Mouse (Mus musculus) A20 (cell line): Measurements from ENCODE around the gene Ddx6.
"Not testable (repeated sequence)": the region's sequence is repeated elsewhere in the genome, so short reads cannot be mapped to it uniquely, and the experiment has no call there.

ENCODE experiments used
- DNase-seq: peaks from one replicate; pipeline ENCODE4 v3.0.0-alpha.2; 2011; ENCODE audit warnings: low read depth, low spot score

Ddx6 gene

GRCm38 (mm10) chr9:44593886-44594285, 10.8 kb upstream of the Ddx6 start:
- DNase-seq: no peak

DNA sequence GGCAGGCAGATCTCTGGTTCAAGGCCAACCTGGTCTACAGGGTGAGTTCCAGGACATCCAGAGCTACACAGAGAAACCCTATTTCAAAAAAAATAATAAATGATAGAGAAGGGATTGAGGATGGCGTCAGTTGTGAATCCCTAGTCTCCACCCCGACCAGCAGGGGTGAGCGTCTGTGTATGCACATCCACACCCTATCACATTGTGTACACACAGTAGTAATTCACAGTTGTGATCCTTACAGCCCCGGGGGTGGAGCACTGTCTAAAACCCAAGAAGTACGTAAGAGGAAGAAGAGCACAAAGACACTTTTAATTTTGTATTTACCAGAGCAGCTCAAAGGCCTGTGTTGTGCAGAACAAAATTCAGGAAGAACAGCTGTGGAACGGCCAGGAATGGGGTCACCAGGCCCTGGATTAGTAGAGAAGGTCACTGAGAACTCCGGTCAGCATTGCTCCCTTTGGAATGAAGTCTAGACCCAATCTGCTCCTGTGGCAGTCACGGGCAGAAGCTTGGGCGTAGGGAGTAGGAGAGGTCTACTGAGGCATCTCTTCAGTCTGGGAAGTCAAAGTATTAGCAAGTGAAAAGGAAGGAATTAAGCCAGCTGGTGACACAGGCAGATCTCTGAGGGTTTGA, 9.7 kb upstream of the Ddx6 start:
- no peak for DNase-seq

- DNase-seq: no peak
These were observed 9.2 kb upstream of the Ddx6 start for GRCm38 (mm10) chr9:44595537-44595930.

DNA sequence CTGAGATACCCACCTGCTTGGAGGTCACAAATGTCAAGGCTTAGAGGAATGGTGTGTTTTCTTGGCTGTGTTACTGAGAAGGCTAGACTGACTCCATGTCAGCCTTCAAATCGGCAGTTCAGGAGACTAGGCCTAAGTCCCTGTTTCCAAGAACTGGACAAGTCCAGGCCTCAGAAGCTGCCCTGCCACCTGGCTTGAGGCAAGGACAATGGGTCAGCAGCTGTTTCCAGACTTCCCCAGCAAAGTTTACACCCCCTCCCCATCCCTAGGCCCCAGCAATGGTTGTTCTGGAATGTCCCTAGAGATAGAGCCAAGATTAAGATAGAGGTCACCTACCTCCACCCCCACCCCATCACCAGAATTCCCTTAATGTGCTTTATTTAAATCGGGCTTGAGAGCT, 7.0 kb upstream of the Ddx6 start:
- DNase-seq: no peak

DNA sequence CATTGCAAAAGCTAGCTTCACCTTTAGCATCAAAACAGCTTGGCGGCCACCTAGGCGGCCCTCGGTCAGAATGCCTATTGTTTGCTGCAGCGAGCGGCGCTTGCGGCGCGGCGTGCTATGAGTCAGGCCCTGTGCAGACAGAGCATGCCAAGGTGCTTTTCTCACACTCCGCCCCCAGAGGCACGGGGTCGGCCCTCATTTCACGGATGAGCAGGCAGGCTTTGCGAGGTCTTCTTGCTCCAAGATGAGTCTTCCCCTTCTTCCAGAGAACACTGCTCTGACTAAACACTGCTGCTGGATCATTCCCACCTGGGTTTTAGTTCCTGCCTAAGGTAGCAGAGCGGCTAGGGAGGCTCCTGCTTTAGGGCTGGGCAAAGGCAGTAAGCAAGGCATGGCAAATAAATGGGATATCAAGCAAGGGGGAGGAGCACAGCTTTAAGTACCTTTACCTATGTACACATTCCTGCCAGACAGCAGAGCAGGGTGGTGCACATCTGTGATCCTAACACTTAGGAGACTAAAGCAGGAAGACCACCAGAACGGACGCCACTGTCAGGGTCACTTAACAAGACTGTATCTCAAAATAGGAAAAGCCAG, 5.7 kb upstream of the Ddx6 start:
- peak; percentile 78 for DNase-seq

DNA sequence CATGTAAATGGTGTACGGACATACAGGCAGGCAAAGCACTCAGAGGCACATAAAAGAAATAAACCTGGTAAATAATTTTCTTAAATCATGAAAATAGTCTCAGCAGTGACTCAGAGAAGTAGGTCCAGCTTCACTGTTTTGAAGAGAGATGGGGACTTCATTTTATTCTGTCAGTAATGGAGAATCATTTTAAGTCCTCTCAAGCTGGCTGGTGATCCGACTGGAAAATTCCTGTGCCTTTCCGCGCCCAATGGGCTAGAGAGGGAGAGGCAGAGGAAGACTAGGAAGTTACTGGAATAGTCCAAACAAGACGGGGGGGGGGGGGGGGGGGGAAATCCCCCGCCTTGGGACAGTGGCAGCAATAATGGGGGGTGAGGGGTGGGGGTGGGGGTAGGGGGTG, 5.1 kb upstream of the Ddx6 start:
- no peak for DNase-seq

DNA sequence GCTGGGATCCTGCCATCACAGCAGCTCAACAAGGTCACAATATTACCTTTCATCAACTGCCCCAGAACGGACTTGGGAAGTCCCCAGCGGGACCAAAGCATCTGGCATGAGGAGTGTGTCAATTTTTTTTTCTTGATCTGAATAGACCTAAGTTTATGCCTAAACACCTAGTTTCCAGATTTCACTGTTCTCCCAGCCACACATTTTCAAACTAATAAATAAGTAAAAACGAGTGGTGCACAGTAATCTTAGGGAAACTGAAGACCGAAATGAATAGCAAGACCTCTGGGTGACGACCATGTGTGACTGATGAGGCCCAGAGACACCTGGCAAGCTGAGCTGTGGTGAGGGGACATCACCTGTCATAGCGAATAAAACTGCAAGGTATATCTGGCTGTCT, 3.9 kb upstream of the Ddx6 start:
- DNase-seq: peak; percentile 88

- peak; percentile 79 for DNase-seq
These were observed 1.9 kb upstream of the Ddx6 start for GRCm38 (mm10) chr9:44602766-44603165.

DNA sequence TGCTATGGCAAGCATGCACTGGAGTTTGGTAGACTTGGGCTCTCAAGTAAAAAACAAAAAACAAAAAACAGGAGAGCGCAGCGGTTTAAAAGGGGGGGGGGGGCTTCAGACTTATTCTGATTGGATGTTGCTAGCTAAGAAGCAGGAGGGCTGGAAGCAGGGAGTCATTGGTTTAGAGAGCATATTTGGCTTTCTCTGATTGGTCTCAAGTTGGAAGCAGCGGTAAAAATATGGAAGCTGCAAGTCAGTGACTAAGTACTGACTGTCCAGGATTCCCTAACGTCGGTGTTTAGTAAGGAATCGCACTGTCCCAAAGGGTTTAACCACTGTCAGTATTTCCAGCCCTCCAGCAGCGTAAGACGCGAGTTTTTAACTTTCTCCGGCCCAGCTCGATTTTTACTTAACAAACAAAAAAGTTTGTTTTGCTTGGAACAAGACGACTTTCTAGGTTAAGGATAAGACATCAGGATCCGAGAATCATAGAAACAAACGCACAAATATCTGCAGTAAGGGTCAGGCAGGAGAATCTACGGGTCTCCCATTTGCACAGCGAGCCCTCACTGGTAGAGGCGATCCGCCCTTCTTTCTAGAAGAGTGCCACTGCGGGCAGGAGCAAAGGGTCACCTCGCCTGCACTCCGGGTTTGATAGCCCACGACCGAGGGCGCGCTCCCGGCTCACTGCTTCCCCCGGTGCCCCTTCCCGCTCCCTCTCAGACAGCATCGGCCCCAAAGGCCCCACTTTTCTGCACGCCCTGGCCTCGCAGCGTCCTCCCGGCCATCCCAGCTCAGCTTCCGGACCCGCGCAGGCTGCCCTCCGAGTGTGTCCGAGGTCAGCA, 1.0 kb upstream of the Ddx6 start:
- peak; percentile 88 for DNase-seq

- peak; percentile 84 for DNase-seq
These were observed 358 bp upstream of the Ddx6 start for GRCm38 (mm10) chr9:44604290-44604778.

GRCm38 (mm10) chr9:44605616-44606165, 999 bp downstream of the Ddx6 start:
- peak; percentile 68 for DNase-seq

DNA sequence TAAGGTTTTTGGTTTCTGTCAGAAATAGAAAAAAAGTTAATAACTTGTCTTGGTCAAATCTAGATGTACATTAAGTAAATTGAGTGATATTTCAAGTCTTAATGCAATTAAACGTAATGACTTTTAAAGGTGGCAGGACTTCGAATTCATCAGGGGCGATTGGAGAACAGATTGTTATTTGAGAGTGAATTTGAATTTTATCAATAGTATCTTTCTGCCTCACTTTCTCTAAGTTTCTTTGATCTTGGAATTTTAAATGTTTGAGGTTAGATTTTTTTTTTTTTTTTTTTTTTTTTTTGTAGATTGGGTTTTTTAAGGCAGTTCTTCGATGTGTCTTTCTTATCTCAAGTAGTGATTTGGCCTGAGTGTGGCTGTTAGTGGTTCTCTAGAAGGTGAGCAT, 2.0 kb downstream of the Ddx6 start:
- DNase-seq: no peak

DNA sequence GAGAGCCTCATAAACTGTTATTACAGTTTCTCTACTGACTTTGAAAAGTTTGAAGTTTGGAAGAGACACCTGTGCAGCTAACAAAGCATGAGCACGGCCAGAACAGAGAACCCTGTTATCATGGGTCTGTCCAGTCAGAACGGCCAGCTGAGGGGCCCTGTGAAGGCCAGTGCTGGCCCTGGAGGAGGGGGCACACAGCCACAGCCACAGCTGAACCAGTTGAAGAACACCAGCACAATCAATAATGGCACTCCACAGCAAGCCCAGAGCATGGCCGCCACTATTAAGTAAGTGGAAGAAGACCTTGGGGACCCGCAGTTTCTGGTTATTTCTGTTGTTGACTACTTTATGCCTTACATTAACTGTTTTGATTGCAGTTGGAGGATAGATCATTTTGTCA, 2.6 kb downstream of the Ddx6 start:
- DNase-seq: no peak

DNA sequence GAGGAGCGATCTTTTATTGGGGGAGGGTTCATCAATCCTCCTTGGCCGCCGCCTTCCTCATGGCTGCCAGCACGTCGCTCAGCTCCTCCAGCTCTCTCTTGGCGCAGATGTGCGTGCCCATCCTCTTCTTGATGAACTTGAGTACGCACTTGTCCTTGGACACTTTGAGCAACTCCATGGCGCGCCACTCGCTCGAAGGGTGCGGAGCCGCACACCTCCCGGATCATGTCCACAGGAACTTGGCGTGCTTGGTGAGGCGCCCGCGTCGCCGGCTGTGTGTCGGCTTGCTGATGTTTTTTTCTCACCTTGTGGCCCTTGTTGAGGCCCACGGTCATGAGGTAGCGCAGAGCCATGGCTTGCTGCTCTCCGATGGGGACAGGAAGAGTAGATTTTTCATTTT, 5.7 kb downstream of the Ddx6 start:
- no peak for DNase-seq

GRCm38 (mm10) chr9:44613081-44613480, 8.4 kb downstream of the Ddx6 start:
- DNase-seq: not testable (repeated sequence)

GRCm38 (mm10) chr9:44621114-44621513, 16.4 kb downstream of the Ddx6 start:
- no peak for DNase-seq

DNA sequence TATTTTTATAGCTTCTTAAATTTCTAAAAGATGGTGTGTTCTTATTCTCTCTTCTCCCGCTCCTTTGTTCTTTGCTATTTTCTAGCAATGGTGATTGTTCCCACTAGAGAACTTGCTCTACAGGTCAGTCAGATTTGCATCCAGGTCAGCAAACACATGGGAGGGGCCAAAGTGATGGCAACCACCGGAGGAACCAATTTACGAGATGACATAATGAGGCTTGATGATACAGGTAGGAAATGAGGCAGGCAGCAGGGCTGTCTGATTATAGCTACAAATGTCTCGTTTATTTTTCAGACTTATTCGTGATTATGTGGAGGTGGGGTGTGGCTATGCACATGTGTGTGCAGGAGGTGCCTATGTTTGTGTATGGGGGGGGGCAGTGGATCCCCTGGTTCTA, 19.7 kb downstream of the Ddx6 start:
- no peak for DNase-seq

DNA sequence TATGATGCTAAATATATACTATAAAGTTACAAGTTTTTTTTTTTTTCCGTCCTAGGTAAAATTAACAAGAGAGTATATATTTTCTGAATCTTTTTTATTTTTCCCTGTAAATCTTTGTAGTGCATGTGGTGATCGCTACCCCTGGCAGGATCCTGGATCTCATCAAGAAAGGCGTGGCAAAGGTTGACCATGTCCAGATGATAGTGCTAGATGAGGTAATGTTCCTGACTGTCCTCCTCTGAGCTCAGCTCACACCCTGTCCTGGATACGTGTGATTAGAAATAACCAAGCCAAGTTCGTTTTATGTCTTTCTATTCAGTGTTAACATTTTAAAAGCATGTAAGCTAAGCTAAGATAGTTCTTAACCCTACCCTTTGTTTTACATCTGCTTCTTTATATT, 21.6 kb downstream of the Ddx6 start:
- no peak for DNase-seq

DNA sequence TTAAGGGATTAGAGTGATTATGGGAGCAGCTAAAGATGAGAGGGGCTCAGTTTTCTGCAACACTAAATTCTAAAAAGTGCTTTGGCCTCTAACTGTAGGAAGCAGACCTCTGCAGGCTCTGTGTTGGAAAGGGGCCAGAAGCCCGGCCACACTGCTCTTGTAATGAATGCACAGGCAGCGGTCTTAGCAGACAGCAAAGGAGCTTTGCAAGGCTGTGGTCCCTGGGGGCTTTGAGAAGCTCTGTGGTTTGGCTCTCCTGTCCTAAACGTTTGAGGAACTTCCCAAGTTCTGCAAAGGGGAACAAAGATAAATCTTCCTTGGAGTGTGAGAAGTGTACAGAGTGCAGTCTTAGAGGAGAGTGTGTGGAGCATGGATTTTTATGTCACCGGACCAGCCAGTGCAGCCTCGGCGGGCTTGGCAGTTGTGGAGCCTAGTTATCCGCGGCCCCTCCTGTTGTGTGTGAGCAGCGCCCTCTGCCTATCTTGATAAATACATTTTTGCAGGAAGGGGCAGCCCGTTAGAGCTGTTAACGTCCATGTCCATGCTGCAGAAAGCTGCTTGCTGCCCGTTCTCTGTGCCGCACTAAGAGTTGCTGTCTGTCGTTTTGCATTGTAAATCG, 33.0 kb downstream of the Ddx6 start:
- no peak for DNase-seq

- not testable (repeated sequence) for DNase-seq
These were observed 34.0 kb downstream of the Ddx6 start for GRCm38 (mm10) chr9:44638726-44639125.

- DNase-seq: peak; percentile 60
These were observed 35.3 kb downstream of the Ddx6 start for GRCm38 (mm10) chr9:44640028-44640427.
